Mouse (Mus musculus): Measurements from ENCODE around the gene Wnt1.
"Not testable (repeated sequence)": the region's sequence is repeated elsewhere in the genome, so short reads cannot be mapped to it uniquely, and the experiment has no call there.

Wnt1 gene

DNA sequence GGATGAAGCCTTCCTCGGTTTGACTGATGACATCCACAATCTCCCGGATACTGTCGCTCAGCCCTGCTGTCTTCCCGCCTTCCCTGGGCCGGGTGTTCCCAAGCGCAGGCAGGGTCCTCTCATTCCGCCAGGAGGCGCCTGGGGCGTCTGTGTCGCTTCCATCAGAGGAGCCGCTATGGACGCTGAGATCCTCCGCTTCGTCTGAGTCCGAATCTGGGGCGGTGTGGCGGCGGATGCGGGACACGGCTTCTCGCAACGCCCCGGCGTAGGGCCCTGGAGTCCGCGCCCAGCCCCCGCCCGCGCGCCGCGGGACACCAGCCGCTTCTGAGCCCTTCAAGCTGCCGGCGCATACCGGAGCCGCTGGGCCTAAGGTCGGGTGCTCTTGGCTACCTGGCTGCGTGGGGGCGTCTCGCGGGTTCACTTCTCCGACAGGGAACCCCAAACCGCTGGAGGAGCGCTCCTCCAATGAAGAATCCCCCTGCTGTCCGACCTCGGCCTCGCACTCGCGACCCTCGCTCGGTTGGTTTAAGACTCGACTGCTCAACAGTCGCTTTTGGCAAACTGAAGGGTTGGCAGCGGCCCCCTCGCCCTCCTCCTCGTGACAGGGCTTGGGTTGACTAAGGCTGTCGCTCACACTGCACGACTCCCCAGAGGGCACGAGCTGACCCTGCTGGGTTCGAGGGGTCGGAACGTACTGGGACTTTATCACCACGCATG is 15.8 kb downstream of the Wnt1 start:
- no peak for DNase-seq (ENCODE audit: low read depth in 2 of 2, low spot score in 2 of 2)

DNA sequence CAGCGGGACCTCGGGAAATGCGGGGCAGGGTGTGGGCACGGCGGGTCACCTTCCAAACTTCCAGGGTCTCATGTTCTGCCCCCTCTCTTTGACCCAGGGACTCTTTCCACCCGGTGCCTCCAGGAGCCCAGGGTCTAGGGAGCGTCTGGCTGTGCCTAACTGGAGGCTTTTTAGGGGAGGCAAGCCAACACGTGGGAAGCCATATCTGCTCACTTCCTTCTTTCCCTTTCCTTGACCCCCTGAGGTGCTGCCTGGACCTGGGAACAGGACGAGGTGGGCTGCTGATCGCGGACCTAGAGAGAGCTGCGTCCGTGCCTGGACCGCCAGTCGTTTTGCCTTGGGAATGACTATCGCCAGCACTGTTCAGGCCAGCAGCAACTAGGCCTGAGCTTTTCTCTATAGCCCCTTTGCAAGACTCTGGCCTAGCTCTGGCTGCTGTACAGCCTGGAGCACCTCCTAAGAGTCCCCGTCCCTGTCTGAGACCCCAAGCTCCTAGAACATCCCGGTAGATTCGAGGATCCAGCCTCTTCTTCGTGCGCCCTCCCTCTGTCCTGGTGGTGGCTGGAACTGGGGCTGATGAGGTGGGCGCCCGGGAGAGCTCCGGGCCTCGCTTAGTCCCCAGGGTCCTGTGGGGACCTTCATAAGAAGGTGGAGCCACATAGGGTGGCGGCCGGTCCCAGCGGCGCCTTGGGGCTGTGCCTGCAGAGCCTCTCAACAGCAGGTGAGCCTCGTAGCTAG is 16.6 kb downstream of the Wnt1 start:
- DNase-seq (ENCODE audit: low read depth in 2 of 2, low spot score in 2 of 2), result no peak

DNA sequence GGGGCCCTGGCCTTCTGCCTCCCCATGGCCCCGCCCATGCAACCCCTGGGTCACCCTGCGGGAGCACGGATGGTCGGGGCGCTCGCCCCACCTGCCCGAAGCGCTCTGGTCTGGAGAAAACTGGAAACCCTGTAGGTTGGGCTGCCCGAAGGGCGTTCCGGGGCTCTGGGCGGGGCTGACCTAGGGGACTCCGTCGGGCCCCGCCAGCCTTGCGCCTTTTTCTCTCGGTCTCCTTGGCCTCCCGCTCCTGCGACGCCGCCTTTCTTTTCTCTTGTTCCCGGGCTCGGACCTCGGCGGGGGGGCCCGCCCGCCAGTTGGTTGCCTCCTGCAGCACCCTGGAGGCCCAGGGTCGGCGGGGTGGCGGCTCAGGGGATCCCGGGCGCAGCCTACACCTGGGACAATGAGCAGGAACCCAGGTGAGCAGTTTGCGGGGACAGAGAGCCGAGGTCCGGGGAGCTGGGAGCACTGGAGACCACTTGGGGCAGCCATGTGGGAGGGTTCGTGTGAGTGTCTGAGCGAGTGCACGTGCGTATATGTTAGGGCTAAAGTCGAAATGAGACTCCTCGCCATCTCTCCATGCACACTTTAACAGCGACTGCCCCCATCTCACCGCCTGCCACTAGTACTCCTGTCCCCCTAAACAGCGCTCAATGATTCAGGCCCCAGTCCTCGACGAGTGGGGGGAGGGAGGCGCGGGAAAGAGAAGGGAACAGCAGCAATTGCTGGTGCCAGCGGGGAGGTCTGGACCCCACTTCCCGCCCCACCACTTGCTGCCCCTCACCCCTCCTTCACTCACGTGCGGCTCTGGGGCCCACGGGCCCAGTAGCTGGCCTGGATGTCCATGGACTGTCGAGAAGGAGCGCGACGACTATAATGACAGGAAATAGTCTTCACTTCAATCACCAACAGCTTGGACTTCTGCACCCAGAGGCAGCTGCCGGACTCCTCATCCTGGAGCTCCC is 17.4 kb downstream of the Wnt1 start:
- DNase-seq (ENCODE audit: low read depth in 2 of 2, low spot score in 2 of 2), result no peak

DNA sequence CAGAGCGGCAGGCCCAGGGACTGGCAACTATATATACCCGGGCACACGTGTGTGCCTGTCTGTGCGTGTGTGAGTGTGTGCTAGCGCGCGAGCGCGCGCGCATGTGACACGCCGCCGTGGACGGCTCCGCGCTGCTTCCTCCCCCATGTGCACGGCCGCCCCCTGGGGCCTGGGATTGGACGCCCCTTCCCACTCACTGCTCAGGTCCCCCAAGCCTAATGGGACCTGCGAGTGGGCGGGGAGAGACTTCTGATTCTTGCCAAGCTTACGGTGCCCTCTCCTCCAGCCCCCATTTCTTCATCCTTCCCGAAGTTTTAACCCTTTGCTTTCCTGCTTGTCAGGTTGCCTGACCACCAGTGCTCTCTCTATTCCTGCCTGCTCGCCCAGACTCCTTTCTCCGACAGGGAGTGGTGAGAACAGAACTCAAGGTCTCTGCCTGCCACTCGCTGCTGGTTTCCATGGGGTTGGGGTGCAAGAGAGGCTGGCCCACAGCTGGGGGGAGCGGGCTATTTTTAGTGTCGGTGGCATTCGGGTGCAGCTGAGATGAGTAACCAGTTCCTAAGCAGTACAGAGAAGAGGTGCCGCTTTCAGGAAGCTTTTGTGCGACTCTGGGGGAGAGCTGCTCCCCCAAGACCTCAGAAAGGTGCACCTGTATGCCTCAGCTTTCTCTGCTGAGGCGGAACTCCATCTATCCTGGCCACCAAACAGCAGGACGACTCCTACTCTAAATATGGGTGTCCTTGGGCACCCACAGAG is 18.4 kb downstream of the Wnt1 start:
- DNase-seq (ENCODE audit: low read depth in 2 of 2, low spot score in 2 of 2), result peak; percentile 49 to 60

DNA sequence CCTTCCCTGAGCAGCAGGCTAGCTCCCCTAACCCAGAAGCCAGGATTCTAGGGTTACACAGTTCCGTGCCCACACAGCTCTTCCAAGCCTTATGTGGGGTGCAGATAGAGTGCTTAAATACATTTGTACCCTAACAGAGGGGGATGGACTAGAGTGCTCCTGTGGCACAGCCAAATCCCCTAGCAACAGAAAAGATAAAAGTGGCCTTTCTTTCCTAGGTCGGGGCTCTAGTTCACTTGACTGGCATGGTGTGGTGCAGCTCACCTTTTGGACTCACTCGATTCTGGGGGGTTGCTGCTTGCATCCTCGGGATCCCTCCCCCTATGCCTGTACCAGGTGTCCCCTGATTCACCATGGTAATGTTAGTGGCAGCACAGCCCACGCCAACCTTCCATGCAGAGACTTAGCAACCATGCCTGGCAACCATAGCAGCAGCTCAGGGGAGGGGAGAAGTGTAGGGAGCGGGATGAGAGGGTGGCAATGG is 19.0 kb downstream of the Wnt1 start:
- DNase-seq (ENCODE audit: low read depth in 2 of 2, low spot score in 2 of 2), result no peak

DNA sequence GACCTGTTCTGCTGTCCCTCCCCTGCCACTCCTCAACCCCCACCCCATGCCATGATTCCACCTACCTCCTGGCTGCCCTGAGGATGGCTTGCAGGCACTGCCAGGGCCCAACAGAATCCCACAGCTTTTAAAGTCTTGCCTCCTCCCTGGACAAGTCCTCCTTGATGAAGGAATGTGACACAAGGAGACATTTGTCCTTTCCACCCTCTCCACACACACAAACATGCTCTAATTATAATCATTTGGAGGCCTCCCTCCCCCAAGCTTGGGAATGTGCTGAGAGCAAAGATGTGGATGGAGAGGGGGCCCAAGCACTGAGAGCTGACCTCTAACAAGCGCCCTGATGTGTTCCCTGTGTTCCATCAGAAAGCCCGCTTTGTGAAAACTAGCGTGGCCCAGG is 19.7 kb downstream of the Wnt1 start, which contains the start of gene Ddn:
Gene Ddn, minus strand, starts transcription at position 101 of the 400 bp plus-strand sequence.
- DNase-seq (ENCODE audit: low read depth in 2 of 2, low spot score in 2 of 2), result no peak

DNA sequence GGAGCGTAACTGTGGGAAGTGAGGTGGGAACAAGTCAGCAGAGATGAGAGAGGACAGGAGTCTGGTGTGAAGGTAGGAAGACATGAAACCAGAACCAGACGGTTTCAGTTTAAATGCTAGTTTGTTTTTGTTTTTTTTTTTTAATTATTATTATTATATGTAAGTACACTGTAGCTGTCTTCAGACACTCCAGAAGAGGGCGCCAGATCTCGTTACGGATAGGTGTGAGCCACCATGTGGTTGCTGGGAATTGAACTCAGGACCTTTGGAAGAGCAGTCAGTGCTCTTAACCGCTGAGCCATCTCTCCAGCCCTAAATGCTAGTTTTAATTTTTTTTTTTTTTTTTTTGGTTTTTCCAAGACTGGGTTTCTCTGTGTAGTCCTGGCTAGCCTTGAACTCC is 20.6 kb downstream of the Wnt1 start:
- not testable (repeated sequence) for DNase-seq (ENCODE audit: low read depth in 2 of 2, low spot score in 2 of 2)

DNA sequence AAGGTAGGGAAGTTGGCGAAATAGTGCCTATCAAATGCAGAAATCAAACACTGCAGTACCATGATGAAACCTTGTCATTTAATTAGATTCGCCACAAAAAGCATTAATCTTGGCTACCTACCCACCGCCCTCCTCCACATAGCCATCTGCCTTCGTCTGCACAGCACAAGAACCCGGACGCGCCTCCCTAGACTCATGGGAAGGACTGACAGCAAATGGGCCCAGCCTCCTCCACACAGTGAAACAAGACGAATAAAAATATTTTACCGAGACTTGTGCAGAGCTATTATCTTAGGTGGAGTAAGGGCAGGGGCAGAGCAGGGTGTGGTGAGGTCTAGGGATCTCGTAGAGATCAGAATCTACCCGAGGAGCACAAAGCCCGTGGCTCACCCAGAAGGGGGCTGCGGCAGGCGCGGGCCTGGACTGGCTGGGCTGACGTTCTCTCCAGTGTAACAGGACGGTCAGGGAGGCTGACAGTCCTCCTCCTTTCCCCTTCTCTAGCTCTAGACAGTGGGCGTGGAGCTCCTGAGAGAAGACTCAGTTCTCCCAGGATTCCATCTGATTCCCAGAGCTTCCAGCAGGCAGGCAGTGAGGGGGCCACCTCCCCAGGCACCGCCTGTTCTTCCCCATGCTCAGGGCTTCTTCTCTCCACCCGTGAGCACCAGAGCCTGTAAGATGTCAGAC is 23.2 kb downstream of the Wnt1 start:
- no peak for DNase-seq (ENCODE audit: low read depth in 2 of 2, low spot score in 2 of 2)

DNA sequence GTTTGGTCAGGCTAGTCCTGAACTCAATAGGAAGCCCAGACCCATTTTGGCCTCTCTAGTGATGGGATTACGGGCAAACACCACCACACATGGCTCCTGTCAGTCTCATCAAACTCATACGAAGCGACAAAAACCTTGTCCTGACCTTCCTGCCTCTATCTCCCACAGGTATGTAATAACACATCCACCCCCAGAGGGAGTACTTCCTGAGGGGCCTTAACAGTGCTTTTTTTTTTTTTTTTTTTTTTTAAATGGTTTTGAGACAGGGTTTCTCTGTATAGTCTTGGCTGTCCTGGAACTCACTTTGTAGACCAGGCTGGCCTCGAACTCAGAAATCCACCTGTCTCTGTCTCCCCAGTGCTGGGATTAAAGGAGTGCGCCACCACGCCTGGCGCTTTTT is 28.5 kb downstream of the Wnt1 start:
- no peak for DNase-seq (ENCODE audit: low read depth in 2 of 2, low spot score in 2 of 2)

DNA sequence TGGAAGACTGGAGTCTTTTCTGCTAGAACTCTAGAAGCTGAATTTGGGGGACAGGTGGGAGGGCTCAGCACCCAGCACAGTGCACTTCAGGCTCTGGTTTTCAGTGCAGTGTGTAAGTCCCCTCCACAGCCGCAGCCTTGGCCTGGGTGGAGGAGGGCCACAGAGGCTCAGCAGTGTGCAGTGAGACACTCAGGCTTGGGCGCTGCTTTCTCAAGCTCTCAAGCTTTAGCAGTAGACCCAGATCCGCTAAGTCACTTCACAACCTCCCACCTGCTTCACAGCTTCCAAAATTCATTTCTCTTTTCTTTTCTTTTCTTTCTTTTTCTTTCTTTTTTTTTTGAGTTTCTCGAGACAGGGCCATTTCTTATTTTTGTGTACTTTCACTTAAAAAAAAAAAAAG is 31.3 kb downstream of the Wnt1 start:
- DNase-seq (ENCODE audit: low read depth in 2 of 2, low spot score in 2 of 2), result no peak

DNA sequence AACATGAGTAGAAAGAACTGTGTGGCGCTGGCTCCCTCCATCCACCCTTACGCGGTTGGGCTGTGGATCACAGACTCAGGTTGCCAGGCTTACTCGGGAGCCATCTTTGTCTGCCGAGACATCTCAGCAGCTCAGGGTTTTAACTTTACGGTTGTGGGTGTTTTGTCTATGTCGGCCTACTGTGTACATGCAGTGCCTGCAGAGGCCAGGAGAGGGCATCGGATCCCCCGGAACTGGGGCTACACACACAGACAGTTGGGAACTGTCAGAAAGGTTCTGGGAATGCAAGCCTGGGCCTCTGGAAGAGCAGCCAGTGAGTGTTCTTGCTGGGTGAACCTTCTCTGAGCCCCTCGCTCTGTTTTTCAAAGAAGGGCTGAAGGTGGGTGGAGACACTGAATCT is 31.7 kb downstream of the Wnt1 start:
- DNase-seq (ENCODE audit: low read depth in 2 of 2, low spot score in 2 of 2), result peak; percentile 48 to 69

DNA sequence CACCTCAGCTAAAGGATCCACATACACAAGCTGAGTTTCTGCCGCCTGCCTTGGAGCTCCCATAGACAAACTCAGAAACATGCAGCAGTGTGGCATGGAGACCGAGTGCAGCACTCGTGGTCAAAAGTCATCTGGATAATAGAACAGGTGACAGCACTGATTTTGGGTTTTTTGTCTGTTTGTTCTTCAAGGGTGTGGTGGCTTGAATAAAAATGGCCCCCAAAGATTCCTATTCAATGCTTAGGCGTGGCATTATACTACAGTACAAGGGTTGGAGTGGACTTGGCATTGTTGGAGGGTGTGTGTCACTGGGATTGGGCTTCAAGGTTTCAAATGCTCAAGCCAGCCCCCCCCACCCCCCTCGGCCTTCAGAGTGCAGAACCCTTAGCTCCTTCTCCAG is 32.5 kb downstream of the Wnt1 start:
- no peak for DNase-seq (ENCODE audit: low read depth in 2 of 2, low spot score in 2 of 2)

DNA sequence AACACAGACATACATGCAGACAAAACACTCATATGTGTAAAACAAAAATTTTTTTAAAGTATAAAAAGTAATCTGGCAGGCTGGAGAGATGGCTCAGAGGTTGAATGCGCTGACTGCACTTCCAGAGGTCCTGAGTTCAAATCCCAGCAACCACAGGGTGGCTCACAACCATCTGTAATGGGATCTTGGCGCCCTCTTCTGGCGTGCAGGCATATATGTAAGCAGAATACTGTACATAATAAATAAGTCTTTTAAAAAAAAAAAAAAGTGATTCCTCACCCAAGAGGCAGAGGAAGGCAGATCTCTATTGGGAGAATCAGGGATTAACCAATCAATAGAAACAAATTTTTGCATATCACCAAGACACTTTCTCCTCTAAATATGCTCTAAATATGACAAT is 33.8 kb downstream of the Wnt1 start:
- no peak for DNase-seq (ENCODE audit: low read depth in 2 of 2, low spot score in 2 of 2)

DNA sequence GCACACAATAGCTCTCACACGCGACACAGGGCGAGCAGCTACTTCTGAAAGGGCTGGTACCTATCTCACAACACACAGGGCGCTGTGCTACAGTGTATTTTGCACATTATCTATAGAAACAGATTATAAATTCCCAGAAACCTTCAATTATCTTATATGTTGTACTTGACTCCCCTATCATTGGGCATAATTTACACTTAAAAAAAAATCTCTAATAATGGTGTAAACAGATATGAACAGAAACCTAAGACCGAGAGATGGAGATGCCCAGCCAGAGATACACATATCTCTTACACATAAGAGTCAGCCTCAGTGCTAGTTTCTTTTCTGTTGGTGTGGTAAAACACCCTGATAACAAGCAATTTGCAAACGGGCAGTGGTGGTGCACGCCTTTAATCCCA is 38.0 kb downstream of the Wnt1 start:
- DNase-seq (ENCODE audit: low read depth in 2 of 2, low spot score in 2 of 2), result no peak

DNA sequence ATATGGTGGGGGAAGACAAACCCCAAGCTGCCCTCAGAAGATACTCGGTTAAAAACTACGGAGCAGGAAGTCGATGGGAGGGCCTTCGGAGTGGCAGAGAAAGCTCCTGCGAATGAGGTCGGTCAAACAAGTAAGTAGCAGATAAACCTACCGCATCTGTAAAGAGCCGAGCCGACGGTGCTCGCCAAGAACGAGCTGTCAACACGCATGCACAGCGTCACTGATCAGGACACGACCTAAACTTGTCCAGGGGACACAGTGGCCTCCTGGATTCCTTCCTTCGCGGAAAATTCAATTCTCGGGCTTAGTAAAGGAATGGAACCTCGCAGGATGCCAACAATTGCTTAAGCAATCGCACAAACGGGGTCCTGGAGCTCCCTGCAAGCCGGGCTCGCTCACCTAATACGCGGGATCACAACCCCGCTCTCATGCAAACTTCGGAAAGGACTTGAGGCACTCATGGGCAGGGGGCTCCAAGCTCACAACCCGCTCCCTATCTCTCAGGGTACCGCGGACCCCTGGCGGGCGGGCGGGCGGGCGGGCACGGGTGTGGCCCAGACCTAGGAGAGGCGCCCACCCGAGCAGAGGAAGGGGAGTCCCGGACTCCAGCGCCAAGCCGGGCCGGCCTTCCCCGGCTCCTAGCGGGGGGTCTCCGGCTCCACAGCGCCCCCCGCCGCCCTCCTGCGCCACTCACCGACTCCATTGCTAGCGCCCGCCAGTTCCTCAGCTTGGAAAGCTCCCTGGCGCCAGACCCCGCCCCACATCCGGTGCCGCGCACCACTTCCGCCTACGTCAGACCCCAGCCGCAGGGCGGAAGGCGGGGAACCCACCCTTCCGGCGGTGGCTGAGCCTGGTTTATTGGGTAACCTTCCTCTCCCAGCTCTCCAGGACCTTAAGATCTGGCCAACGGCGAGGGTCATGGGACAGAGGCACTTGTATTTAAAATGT is 41.4 kb downstream of the Wnt1 start, which contains the start of gene Prkag1:
Gene Prkag1, minus strand, starts transcription at position 786 of the 948 bp plus-strand sequence.
- peak; percentile 97 to 99 for DNase-seq (ENCODE audit: low read depth in 2 of 2, low spot score in 2 of 2)

DNA sequence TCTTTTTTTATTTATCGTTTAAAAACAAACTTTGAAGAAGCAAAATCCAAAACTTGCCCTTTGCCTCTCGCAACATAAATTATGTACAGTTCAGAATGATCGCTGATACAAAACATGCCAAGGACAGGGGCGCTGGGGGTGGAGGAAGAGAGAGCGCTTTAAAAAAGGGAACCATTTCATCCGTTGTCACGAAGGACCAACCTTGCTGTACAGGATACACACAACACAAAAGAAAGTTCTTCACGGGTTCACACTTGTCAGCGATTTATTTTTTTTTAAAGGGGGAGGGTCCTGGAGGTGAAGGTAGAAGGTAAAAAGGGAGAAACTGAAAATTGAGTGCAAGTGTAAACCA is 42.0 kb downstream of the Wnt1 start:
- DNase-seq (ENCODE audit: low read depth in 2 of 2, low spot score in 2 of 2), result no peak

DNA sequence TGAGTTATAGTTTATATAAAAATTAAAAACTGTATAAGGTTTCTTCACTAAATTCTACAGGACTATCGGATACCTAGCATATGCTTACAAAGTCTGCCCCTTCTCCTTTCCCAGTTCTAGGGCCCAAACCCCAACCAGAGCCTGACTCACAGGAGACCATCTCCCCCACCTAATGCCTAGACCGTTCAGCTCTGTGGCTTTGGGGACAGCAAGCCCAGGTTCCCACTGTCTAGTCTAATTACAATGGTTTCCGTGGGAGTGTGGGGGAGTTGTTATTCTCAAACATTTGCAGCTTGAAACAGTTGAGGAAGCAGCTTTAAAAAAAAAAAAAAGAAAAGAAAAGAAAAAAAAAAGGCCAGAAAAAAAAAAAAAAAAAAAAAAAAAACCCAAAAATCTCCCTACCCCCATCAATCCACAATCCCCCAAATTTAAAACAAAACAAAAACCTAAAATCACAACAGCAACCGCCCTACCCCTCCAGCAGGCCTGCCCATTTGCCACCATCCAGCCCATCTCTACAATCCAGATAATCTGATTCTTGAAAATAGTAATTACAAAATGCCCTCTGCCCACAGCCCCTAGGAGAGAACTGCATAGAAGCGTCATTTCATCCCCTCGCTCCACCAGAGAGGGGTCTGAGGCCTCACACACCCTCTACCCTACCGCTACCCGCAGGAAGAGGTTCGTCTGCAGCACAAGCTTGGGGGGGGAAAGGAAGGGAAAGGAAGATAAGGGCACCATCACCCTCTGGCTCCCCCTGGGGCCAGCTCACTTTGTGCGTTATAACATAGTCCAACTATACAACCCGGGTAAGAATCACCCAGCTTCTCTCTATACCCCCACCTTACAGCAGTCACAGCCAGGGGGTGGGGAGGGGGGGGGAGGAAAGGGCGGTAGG is 42.8 kb downstream of the Wnt1 start:
- DNase-seq (ENCODE audit: low read depth in 2 of 2, low spot score in 2 of 2), result peak; percentile 37 to 69

DNA sequence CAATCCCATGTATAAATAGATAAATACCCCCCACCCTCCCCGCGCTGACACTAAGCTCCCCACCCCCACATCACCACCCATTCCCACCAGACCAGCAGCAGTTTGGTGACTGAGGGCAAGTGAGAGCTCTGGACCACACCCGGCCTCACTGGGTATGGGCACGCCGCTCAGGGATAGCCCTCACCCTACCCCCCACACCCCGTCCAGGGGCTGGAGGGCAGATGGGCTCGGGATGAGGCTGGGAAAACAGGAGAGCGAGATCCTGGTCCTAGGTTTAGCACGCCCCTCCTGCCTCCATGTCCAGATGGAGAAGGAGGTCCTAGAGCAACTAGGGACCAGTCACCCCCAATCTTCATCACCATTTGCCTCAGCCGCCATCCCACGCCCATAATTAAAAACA is 43.6 kb downstream of the Wnt1 start:
- DNase-seq (ENCODE audit: low read depth in 2 of 2, low spot score in 2 of 2), result no peak
